Mouse (Mus musculus) olfactory bulb, adult 2 months (tissue): ENCODE measurements around the gene Rnf24.

Experiments used
- CTCF ChIP-seq: fragments of 200-500 bp; IDR thresholded peaks from 2 replicates; pipeline ENCODE4 v1.5.1; 2012; ENCODE audit warnings: low read depth, mild to moderate bottlenecking, low read length, moderate library complexity; ENCODE audit not compliant: insufficient read depth
- POLR2A ChIP-seq: fragments of 200-500 bp; IDR thresholded peaks from 2 replicates; pipeline ENCODE4 v1.6.1; 2012; ENCODE audit warnings: mild to moderate bottlenecking, low read depth, low read length, moderate library complexity; ENCODE audit not compliant: insufficient read depth

- TF ChIP-seq CTCF (no peak), POLR2A (no peak)
Observed at GRCm38 (mm10) chr2:131337602-131338001, 15.1 kb downstream of the Rnf24 start.
